Mouse (Mus musculus): Measurements from ENCODE around the gene Irf2bp1.

GRCm38 (mm10) chr7:19006476-19006875 lies 2.6 kb downstream of the Irf2bp1 start:
- TF ChIP-seq CTCF (IDR thresholded peaks at IDR 0.05; ENCODE audit: control insufficient read depth, insufficient read depth, low read length) = peak; percentile 98
- no peak for TF ChIP-seq POLR2A (IDR thresholded peaks at IDR 0.05; ENCODE audit: borderline replicate concordance, control insufficient read depth, low read depth, low read length)

All from bone marrow, adult 2 months (tissue).